Mouse (Mus musculus): ENCODE results near the gene Kif14.

- TF ChIP-seq POLR2A (IDR thresholded peaks at IDR 0.05; ENCODE audit: borderline replicate concordance, extremely low read depth, low read depth, low read length) (no peak), CTCF (IDR thresholded peaks at IDR 0.05; ENCODE audit: insufficient read depth, low read length) (no peak)
Observed at GRCm38 (mm10) chr1:136502936-136503335, 36.8 kb downstream of the Kif14 start.
